Mouse (Mus musculus): ENCODE measurements around the gene Mpc1.

DNA sequence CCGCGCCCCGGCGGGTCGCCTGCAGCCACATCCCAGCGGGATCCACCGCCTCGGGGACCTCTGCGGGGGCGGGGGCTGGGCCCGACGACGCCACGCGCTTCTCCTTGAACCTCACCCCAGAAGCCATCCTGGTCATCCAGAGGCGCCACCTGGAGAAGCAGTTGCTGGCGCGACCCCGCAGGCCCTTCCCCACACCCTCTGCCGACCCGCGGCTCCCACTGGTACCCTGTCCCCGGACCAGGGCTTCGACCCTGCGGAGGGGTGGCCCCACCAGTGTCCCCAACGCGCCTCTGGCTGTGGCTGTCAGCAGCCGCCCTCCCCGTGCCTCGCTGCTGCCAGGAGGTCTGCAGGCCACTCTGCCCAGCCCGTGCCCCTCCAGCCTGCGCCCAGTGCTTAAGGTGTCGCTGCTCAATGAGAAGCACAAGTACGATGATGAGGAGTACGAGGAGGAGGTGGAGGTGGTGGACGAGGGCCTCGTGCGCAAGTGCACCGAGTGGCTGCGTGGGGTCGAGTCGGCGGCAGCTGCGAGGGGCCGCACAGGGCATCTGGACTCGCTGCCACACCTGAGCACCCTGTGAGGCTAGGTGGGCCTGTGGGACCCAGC lies 58.8 kb downstream of the Mpc1 start:
- no peak for TF ChIP-seq CTCF (conservative IDR thresholded peaks at IDR 0.05; ENCODE audit: low read length)
- no peak for TF ChIP-seq POU5F1 (IDR thresholded peaks at IDR 0.05; ENCODE audit: borderline replicate concordance, low read length)

All from E14TG2a.4 (cell line).